Mouse (Mus musculus) ovary, adult 18-20 months (tissue): Measurements from ENCODE around the gene Lck.
A peak's percentile ranks its signal among the peaks of the same experiment; 100 is the strongest.

Experiments used
- DNase-seq: peaks from one replicate; pipeline ENCODE4 v3.0.0; 2022; ENCODE audit warnings: low spot score, mixed read lengths

The Lck gene

DNA sequence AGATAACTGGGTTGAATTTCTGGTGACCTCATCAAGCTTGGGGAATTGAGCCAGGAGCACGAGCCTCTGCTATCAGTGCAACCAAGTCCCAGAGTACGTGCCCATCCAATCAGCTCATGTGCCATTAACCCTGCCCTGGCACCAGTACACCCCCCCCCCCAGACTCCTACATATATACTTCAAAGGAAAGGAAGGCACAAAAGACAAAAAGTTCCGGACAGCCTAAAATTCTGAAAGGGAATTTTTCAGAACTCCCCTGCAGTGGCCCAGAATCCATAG is 65.3 kb downstream of the Lck start:
- DNase-seq, result peak; percentile 49

DNA sequence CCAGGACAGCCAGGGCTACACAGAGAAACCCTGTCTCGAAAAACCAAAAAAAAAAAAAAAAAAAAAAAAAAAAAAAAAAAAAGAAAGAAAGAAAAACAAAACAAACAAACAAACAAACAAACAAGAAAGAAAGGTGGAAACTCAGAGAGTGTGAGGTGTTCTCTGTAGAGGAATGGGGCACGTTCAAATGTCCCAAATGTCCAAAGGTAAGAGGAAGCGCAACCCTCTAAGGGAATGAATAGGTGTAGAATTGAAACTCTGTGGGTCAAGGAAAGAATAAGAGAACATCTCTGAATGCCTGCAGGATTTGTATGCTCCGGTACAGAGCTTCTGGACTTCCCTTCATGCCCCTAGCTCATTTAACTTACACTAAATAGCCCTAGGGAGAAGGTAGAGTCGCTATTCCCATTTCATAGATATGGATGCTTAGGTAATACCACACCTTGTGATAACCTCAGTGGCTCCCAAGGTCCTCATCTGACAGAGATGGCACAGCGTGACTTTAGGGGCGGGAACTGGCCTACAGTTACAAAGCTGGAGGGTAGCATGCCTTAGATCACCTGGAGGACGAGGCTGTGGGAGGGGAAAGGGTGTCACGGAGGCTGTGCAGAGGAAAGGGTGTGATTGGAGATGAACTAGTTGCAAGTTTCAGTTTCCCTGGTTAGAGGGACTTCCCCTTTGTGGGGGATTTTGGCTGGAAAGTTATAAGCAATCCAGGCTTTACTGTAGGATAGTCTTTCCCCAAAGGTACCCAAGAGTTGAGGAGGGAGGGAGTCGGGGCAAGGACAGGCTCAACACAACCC is 65.8 kb downstream of the Lck start:
- DNase-seq, result no peak

DNA sequence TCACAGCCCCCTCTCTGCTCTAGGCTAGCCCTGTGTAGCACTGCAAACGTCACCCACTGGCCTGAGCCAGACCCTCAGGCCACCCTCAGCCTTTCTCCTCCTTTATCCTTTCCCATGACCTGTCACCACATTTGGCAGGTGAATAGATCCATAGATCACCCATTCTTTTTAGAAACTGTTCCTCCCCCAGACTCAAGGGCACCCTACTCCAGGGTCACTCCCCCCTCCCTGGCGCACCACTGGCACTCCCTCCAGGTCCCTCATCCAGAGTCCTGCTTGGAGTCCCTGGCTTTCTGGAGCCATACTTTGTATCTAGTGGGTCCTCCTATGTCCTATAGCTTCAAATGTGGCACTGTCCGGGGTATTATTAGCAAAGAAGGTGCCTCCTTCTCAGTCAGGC is 67.9 kb downstream of the Lck start:
- DNase-seq, result no peak

DNA sequence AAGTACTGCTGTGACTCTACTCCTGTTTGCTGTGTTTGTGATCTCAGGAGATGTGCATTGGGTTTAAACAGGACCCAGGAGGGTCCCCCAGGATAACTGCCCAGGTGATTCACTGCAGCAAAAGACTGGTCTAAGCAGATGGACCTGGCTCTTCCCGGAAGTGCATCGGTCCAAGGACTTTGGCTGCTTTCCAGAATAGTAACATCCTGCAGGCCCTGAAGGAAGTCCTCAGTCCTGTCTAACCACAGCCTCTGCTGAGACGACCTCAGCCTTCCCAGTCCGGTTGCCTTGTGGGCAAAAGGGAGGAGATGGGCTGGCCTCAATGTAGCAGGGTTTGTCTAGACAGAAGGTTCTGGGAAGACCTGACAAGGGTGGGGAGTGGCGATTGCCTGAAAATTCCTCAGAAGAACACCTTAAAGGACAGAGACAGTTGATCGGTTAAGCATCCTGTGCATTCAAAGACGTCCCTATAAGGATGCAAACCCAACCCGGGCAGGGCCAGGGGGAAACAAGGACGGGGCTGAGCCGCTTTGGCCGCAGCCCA is 70.5 kb downstream of the Lck start:
- no peak for DNase-seq

DNA sequence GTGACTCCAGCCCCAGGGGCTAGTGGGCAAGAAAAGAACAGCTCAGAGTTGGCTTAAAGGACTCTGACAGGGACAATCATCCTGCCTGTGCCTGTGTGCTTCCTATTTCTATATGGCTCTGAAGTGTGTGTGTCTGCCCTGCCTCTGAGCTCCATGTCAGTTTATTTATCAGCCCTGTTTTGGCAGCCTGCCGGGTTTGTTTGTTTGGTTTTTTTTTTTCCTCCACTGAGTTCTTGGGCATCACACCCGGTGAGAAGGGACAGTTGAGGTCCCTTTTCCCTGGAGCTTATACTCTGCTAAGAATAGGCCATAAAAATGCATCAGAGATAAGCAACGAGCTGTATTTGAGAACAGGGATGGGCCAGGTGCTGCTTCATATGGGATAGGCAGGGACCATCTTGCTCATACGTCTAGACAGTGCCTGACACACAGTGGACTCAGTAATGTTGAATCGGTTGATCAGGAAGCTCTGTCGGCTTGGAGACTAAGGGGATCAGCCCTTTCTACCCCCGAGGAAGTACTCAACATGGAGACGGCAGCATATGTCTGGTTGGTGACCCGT is 71.0 kb downstream of the Lck start:
- no peak for DNase-seq

DNA sequence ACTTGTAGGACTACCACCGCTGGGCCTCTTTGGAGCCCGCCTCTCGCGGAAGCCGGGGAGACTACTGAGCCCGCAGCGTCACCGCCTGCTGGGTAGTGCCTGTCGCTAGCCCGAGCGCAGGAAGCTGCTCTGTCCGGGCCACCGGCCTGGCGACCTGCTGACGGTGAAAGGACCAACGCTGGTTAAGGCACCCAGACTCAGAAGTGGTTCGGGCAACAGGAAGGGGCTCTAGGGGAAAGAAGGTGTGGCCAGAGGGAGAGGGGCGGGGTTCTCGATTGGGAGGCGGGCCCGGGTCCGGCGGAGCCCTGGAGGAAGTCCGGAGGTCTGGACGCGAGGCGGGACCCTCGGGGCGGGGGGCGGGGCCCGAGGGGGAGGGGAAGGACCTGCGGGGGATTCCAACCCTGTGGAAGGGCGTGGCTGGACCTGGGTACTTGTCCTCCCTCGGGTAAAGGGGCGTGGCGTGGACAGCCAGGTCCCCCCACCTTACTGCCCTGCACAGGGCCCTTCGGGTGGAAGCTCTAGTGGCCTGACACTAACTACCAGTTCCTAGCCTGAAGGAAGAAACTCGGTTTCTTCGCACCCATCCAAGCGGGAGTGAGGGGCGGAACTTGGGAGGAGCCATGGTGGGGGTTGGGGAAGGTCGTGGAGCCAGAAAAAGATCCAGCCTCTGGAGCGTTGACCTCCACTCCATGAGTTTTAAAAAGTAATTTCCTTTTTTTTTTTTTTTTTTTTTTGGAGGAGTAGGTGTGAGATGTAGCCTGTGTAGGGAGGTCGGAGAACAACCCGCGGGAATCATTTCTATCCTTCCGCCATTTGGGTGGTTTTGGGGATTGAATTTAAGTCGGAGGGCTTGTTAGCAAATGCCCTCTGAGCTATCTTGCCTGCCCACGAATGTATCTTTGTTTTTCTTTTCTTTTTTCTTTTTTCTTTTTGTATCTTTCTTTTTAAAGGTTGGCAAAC is 72.6 kb downstream of the Lck start:
- DNase-seq, result peak; percentile 90

DNA sequence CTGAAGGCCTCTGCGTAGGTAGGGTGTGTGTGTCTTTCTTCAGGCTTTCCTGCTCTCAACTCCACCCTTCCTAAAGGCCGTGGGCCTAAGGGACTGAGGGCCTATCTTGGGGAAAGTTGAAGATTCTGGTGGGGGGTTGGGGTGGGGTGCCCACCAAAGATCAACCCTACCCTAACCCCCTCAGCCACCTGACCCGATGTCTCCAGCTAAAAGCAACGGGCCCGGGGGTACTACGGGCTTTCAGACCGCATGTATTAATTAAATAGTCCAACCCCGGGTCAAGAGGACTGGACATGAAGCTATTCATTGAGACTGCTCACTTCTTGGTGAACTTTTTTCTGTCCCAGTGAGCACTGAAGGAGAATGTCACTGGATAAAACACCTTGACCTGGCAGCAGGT is 73.4 kb downstream of the Lck start:
- no peak for DNase-seq

DNA sequence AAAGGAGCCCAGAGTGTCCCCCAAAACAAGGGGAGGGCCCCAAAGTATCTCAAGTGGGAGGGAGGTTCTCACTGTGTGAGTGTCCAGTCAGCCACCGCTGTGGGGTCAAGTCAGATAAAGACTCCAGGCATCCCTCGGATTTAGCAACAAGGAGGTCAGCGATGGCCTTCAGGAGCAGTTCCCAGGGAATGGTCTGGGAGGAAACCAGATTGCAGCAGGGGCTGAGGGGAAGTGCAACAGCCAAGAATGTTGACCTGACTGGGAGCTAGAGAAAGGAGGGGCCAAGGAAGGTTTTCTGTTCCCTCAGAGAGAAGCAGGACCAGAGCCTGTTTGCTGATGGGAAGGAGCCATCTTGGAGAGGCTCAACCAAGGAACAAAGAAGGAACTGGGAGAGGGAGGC is 74.5 kb downstream of the Lck start:
- no peak for DNase-seq
